Mouse (Mus musculus): ENCODE data around the gene Il9r.
"Not testable (repeated sequence)": the region's sequence is repeated elsewhere in the genome, so short reads cannot be mapped to it uniquely, and the experiment has no call there.

Gene Il9r

DNA sequence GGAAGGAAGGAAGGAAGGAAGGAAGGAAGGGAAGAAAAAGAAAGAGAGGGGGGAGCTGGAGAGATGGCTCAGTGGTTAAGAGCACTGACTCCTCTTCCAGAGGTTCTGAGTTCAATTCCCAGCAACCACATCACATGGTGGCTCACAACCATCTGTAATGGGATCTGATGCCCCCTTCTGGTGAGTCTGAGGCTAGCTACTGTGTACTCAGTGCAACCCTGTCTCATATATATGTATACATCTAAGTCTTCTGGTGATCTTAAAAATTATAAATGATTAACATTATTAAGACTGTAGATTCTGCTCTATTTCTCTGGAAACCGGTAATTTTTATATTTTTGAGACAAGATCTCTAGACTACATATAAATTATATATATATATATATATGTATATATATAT lies 913 bp upstream of the Il9r start:
- not testable (repeated sequence) for DNase-seq (ENCODE audit: extremely low read depth, low read depth, low spot score)

GRCm38 (mm10) chr11:32199230-32199629 lies 849 bp downstream of the Il9r start:
- DNase-seq (ENCODE audit: extremely low read depth, low read depth, low spot score), result no peak

GRCm38 (mm10) chr11:32198256-32198955 lies 1.7 kb downstream of the Il9r start:
- DNase-seq (ENCODE audit: extremely low read depth, low read depth, low spot score), result no peak

DNA sequence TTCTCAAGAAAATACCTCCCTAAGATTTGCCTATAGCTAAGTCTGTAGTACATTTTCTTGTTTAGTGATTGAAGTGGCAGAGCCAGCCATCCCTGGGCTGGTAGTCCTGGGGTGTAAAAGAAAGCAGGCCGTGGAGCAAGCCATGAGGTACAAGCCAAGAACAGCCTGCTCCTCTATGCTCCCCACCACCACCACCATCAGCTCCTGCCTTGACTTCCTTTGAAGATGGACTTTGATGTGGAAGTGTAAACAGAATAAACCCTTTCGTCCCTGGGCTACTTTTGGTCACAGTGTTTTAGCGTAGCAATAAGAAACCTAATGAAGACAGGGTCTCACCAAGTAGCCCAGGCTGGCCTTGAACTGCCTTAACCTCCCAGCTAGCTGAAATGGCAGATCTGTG lies 2.3 kb downstream of the Il9r start:
- DNase-seq (ENCODE audit: extremely low read depth, low read depth, low spot score), result no peak

GRCm38 (mm10) chr11:32196727-32197126 lies 3.4 kb downstream of the Il9r start:
- DNase-seq (ENCODE audit: extremely low read depth, low read depth, low spot score), result no peak

DNA sequence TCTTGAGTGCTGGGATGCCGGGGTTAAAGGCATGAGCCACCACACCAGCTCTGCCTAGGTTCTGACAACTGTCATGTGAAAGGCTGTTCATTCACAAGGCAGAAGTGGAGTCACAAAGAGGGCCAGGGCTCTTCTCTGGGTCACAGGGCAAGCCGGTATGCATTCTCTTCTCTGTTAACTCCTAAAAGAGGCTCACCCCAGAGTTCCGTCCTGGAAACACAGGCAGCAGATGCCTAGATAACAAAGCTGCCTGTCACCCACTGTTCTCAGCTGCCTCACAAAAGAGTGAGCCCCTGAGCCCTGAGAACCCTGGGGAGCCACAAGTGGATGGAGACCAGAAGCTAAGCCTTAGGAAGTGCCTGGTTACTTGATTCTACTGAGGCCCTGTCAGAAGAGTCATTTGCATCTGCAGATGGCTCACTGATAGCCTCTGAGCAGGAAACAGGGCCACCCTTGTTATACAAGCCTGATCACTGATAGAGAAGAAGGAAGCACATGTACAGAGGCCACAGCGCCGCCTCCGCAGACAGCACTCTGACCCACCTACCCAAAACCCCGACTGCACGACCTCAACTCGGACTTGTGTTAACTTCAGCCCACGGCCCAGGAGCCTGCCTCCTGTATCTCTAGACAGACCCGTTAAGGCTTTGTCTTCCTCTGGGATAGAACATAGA lies 4.1 kb downstream of the Il9r start:
- DNase-seq (ENCODE audit: extremely low read depth, low read depth, low spot score), result no peak

DNA sequence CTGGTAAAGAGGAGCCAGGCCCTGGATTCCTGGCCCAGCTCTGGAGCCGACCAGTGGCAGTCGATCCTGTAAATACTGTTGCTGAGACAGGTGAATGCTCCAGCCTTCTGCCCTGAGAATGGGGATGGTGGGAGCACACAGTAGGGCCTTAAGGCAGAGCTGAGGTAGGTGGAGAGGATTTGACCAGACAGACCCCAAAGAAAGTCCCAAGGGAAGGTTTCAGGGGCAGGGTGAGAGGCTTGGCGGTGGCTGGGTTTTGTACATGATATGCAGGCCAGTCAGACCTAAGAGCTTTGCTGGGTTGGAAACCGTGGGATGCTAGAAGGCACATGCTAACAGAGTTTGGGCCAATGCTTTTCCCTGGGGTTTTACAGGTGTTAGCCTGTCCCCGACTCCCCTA lies 5.5 kb downstream of the Il9r start:
- no peak for DNase-seq (ENCODE audit: extremely low read depth, low read depth, low spot score)

DNA sequence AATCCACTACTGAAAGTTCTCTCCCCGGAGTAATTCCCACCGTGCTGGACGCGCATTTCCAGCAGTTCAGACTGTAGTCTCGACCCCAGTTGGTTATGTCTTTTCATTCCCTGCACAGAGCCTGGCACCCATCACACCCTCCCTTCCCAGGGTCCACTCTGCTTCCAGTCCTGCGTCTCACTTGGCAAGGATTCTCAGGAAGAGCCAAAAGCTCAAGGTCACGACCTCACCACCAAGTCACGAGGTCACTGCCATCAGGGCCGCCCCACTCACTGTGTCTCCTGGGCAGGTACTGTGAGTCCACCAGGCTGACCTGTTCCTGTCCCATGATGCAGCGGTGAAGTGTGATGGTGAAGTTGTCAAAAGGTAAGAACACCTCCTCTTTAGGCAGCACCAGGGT lies 6.0 kb downstream of the Il9r start:
- no peak for DNase-seq (ENCODE audit: extremely low read depth, low read depth, low spot score)

GRCm38 (mm10) chr11:32193156-32193555 lies 6.9 kb downstream of the Il9r start:
- DNase-seq (ENCODE audit: extremely low read depth, low read depth, low spot score), result no peak

GRCm38 (mm10) chr11:32190603-32191110 lies 9.4 kb downstream of the Il9r start:
- DNase-seq (ENCODE audit: extremely low read depth, low read depth, low spot score), result no peak

DNA sequence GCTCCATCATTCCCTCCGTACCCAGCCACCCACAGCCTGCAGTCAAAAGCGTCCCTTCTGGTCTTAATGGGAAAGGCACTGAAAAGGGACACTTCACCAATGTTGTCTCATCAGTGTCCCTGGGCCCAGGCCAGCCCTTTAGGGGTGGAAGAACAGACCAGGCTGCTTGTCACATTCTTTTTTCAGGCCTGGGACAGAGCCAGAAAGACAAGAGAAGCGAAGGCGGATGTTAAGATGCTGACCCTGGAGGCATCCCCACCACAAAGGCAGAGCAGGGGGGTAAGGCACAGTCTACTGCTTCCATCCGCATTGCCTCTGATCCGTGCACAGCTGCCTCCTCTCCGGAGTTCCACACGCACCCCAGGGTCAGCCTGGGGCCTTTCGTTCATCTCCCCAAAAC lies 10.0 kb downstream of the Il9r start:
- no peak for DNase-seq (ENCODE audit: extremely low read depth, low read depth, low spot score)

DNA sequence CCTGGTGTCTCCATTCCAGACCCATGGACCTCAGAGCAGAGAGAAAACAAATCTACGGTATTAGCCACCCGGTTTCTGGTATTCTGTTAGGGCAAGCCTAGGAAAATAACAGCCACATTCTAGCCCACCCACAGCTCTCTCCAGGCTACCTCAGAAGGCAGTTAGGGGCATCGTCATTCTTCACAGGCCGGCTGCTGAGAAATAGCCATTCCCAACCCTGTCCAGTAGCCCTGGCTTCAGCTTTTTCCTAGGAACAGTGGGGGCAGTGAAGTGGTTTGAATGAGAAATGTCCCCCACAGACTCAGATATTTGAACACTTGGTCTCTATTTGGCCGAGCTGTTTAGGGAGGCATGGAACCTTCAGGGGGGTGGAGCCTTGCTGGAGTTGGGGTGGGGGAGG lies 10.6 kb downstream of the Il9r start:
- no peak for DNase-seq (ENCODE audit: extremely low read depth, low read depth, low spot score)

- no peak for DNase-seq (ENCODE audit: extremely low read depth, low read depth, low spot score)
These were observed 11.2 kb downstream of the Il9r start for GRCm38 (mm10) chr11:32188881-32189280.

DNA sequence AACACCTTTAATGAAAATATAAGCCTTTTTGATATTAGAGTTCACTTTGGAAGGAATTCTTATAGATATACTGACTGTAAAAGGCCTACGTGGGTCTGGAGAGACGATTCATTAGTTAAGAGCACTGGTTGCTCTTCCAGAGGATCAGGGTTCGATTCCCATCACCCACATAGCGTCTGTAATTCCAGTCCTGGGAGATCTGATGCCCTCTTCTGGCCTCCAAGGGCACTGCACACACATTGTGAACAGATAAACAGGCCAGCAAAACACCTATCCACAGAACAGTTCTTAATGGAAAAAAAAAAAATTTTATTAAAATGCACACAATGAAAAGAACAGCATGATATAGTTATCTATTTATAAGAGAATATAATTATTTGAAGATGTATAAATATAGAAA lies 12.8 kb downstream of the Il9r start:
- DNase-seq (ENCODE audit: extremely low read depth, low read depth, low spot score), result no peak

GRCm38 (mm10) chr11:32186031-32186430 lies 14.0 kb downstream of the Il9r start:
- no peak for DNase-seq (ENCODE audit: extremely low read depth, low read depth, low spot score)

- no peak for DNase-seq (ENCODE audit: extremely low read depth, low read depth, low spot score)
These were observed 15.6 kb downstream of the Il9r start for GRCm38 (mm10) chr11:32184469-32184868.

GRCm38 (mm10) chr11:32181973-32182868 lies 17.9 kb downstream of the Il9r start:
- DNase-seq (ENCODE audit: extremely low read depth, low read depth, low spot score), result no peak

GRCm38 (mm10) chr11:32181246-32181645 lies 18.8 kb downstream of the Il9r start:
- no peak for DNase-seq (ENCODE audit: extremely low read depth, low read depth, low spot score)

- no peak for DNase-seq (ENCODE audit: extremely low read depth, low read depth, low spot score)
These were observed 21.6 kb downstream of the Il9r start for GRCm38 (mm10) chr11:32178506-32178905.

DNA sequence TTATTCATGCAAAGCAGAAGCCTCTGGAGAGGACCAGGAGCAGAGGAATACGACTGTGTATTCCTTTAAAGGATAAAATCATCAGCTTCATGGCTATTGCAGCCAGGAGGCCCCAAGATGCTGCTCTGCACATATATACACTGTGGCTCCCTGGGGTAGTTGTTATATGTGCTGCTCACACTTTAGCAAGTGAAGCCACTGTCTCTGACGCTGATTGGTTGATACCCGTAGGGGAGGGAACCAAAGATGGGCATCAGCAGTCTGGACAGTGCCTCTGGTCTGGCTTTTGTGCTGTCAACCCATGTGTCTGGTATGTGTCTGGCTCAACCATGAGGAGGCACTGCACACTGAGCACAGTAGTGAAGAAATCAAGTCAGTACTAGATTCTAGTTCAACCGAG lies 33.4 kb downstream of the Il9r start:
- no peak for DNase-seq (ENCODE audit: extremely low read depth, low read depth, low spot score)

- no peak for DNase-seq (ENCODE audit: extremely low read depth, low read depth, low spot score)
These were observed 37.9 kb downstream of the Il9r start for GRCm38 (mm10) chr11:32161922-32162804.

All from fat pad, adult 2 months (tissue).